Mouse (Mus musculus) forebrain, embryonic 11.5 days (tissue): ENCODE results near the gene Degs2. TPM values are rescaled to one million over a fixed set of nuclear protein-coding genes. Genes with fewer than 3 reads are reported as not detected.
A peak's percentile ranks its signal among the peaks of the same experiment; 100 is the strongest.

ENCODE experiments used
- ATAC-seq: fragments of 200-750 bp; cut with Nextera tagmentation; replicated peaks from 2 replicates; pipeline ENCODE4 v1.8.0; 2017; ENCODE audit warnings: moderate TSS enrichment; ENCODE audit not compliant: low FRiP score
- DNase-seq: peaks from one replicate; pipeline ENCODE4 v3.0.0-alpha.2; 2017; ENCODE audit warnings: low spot score
- H3K27ac ChIP-seq: fragments of 300-500 bp; sonication (generic); 2 replicates; pipeline ENCODE4 v1.5.1; 2014; ENCODE audit warnings: low read depth, low read length
- H3K27me3 ChIP-seq: fragments of 300-500 bp; sonication (generic); 2 replicates; pipeline ENCODE4 v1.6.1; 2014; ENCODE audit warnings: mild to moderate bottlenecking, low read length, mixed read lengths; ENCODE audit not compliant: control insufficient read depth, insufficient read depth
- H3K36me3 ChIP-seq: fragments of 300-500 bp; sonication (generic); 2 replicates; pipeline ENCODE4 v1.6.1; 2014; ENCODE audit warnings: mild to moderate bottlenecking, low read length, moderate library complexity, mixed read lengths; ENCODE audit not compliant: control insufficient read depth, insufficient read depth
- H3K4me1 ChIP-seq: fragments of 300-500 bp; sonication (generic); replicated peaks from 2 replicates; pipeline ENCODE4 v1.6.1; 2014; ENCODE audit warnings: low read length, mixed read lengths; ENCODE audit not compliant: control insufficient read depth, insufficient read depth
- H3K4me2 ChIP-seq: fragments of 300-500 bp; sonication (generic); 2 replicates; pipeline ENCODE4 v1.6.1; 2014; ENCODE audit warnings: low read depth, mild to moderate bottlenecking, low read length, moderate library complexity, mixed read lengths; ENCODE audit not compliant: severe bottlenecking
- H3K4me3 ChIP-seq: fragments of 300-500 bp; sonication (generic); 2 replicates; pipeline ENCODE4 v1.5.1; 2014; ENCODE audit warnings: low read depth, low read length
- H3K9ac ChIP-seq: fragments of 300-500 bp; sonication (generic); 2 replicates; pipeline ENCODE4 v1.6.1; 2014; ENCODE audit warnings: low read length
- H3K9me3 ChIP-seq: fragments of 300-500 bp; sonication (generic); 2 replicates; pipeline ENCODE4 v1.6.1; 2016; ENCODE audit warnings: low read length, mixed read lengths; ENCODE audit not compliant: control insufficient read depth
- WGBS: fragments of 180-500 bp; shearing (Covaris S2); extraction: QIAGEN DNeasy Blood & Tissue Kit; methylation state at CpG from one replicate; pipeline ENCODE4 v1.1.7; 2014; 5-methylcytosine and 5-hydroxymethylcytosine counted together
- polyA plus RNA-seq: library from polyadenylated mRNA; unstranded; fragments of >200 nt; fragmentation: Nextera tagmentation; extraction: Ambion mirVana; gene quantifications from 2 replicates; pipeline ENCODE4 v1.2.1, GENCODE M21; 2014

Gene Degs2
- polyA plus RNA-seq, 1 experiment from 2014 or later = 1.8 TPM

DNA sequence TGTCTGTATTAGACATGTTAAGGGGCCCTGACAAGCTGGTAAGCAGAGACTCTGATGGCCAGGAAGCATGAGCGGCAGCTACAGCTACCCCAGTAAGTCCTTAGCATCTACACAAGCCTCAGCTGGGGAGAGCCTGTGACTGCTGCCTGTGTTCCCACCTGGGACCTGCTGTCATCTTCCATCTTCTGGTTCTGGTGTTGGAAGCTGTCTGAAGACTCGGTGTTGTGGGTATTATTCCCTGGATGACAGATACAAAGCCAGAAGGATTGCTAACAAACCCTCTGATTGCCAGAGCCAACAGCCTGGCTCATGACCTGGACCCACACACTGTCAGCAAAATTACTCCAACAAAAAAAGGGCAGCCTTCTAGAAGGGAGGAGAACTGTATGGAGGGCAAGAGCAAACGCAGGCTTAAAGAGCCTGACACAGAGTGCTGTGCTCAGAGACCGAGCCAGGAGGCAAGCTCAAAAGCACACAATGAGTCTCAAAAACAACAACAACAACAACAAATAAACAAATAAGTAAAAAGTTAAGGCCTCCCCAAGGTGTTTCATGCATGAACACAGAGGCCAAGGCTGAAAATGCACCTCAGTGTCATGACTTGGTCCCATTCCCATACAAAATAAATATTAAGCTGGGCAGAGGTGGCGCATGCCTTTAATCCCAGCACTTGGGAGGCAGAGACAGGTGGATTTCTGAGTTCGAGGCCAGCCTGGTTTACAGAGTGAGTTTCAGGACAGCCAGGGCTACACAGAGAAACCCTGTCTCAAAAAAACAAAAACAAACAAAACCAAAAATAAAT lies 8.1 kb upstream of the Degs2 start:
- no peak overlapping the region for H3K4me2 ChIP-seq
- no peaks in the 10 kb centered on the region for H3K27me3 ChIP-seq
- no peak overlapping the region for H3K27ac ChIP-seq
- WGBS = 87% methylated on average over 6 of the region's 6 CpGs
- H3K36me3 ChIP-seq = no peaks in the 10 kb centered on the region
- DNase-seq = no peak
- no peaks in the 10 kb centered on the region for H3K4me1 ChIP-seq
- no peak overlapping the region for H3K9ac ChIP-seq
- H3K9me3 ChIP-seq = no peaks in the 10 kb centered on the region
- no peak overlapping the region for H3K4me3 ChIP-seq
- no peak for ATAC-seq

- H3K36me3 ChIP-seq = no peaks in the 10 kb centered on the region
- ATAC-seq (no peak), DNase-seq (no peak)
- H3K4me2 ChIP-seq = no peak overlapping the region
- H3K4me3 ChIP-seq = no peak overlapping the region
- no peaks in the 10 kb centered on the region for H3K27me3 ChIP-seq
- H3K4me1 ChIP-seq = no peaks in the 10 kb centered on the region
- 89% methylated on average over 6 of the region's 6 CpGs for WGBS
- no peaks in the 10 kb centered on the region for H3K9me3 ChIP-seq
- no peak overlapping the region for H3K27ac ChIP-seq
- H3K9ac ChIP-seq = no peak overlapping the region
Measured at GRCm38 (mm10) chr12:108709386-108709785, 7.3 kb upstream of the Degs2 start.

GRCm38 (mm10) chr12:108706129-108706528 lies 4.0 kb upstream of the Degs2 start:
- WGBS = 52% methylated on average over 7 of the region's 7 CpGs
- Histone ChIP-seq H3K9ac (no peak overlapping the region), H3K27ac (no peak overlapping the region), H3K36me3 (no peaks in the 10 kb centered on the region), H3K4me1 (0 out of 2 replicates have a peak, but pooled peaks cover 7% of the 10 kb centered on the region), H3K4me2 (no peak overlapping the region), H3K4me3 (no peak overlapping the region), H3K27me3 (peaks cover 18% of the 10 kb centered on the region), H3K9me3 (no peaks in the 10 kb centered on the region)
- no peak for ATAC-seq
- peak; percentile 18 for DNase-seq

GRCm38 (mm10) chr12:108705486-108705885 lies 3.4 kb upstream of the Degs2 start:
- Histone ChIP-seq H3K4me2 (no peak overlapping the region), H3K9me3 (no peaks in the 10 kb centered on the region), H3K4me3 (no peak overlapping the region), H3K9ac (no peak overlapping the region), H3K27ac (no peak overlapping the region), H3K4me1 (0 out of 2 replicates have a peak, but pooled peaks cover 7% of the 10 kb centered on the region), H3K27me3 (peaks cover 20% of the 10 kb centered on the region), H3K36me3 (no peaks in the 10 kb centered on the region)
- WGBS = 89% methylated on average over 6 of the region's 6 CpGs
- DNase-seq (peak; percentile 25), ATAC-seq (no peak)

- ATAC-seq (no peak), DNase-seq (no peak)
- Histone ChIP-seq H3K4me1 (0 out of 2 replicates have a peak, but pooled peaks cover 7% of the 10 kb centered on the region), H3K9ac (no peak overlapping the region), H3K9me3 (no peaks in the 10 kb centered on the region), H3K4me3 (no peak overlapping the region), H3K36me3 (no peaks in the 10 kb centered on the region), H3K27me3 (peaks cover 20% of the 10 kb centered on the region), H3K4me2 (no peak overlapping the region), H3K27ac (no peak overlapping the region)
- 69% methylated on average over 2 of the region's 2 CpGs for WGBS
Measured at GRCm38 (mm10) chr12:108701221-108701620, 894 bp downstream of the Degs2 start.

- no peaks in the 10 kb centered on the region for H3K9me3 ChIP-seq
- H3K27me3 ChIP-seq = peaks cover 20% of the 10 kb centered on the region
- 0 out of 2 replicates have a peak, but pooled peaks cover 7% of the 10 kb centered on the region for H3K4me1 ChIP-seq
- ATAC-seq (no peak), DNase-seq (no peak)
- no peak overlapping the region for H3K27ac ChIP-seq
- no peak overlapping the region for H3K4me3 ChIP-seq
- H3K36me3 ChIP-seq = no peaks in the 10 kb centered on the region
- 87% methylated on average over 5 of the region's 5 CpGs for WGBS
- H3K4me2 ChIP-seq = no peak overlapping the region
- H3K9ac ChIP-seq = no peak overlapping the region
Measured at GRCm38 (mm10) chr12:108700037-108700436, 2.1 kb downstream of the Degs2 start.

- H3K36me3 ChIP-seq = no peaks in the 10 kb centered on the region
- no peak overlapping the region for H3K4me2 ChIP-seq
- H3K9ac ChIP-seq = no peak overlapping the region
- H3K9me3 ChIP-seq = no peaks in the 10 kb centered on the region
- whole genome bisulfite sequencing = 82% methylated on average over 10 of the region's 10 CpGs
- H3K4me3 ChIP-seq = no peak overlapping the region
- DNase-seq = no peak
- no peak for ATAC-seq
- H3K27ac ChIP-seq = no peak overlapping the region
- H3K4me1 ChIP-seq = 0 out of 2 replicates have a peak, but pooled peaks cover 7% of the 10 kb centered on the region
- peaks cover 20% of the 10 kb centered on the region for H3K27me3 ChIP-seq
Measured at GRCm38 (mm10) chr12:108699576-108699975, 2.5 kb downstream of the Degs2 start.

DNA sequence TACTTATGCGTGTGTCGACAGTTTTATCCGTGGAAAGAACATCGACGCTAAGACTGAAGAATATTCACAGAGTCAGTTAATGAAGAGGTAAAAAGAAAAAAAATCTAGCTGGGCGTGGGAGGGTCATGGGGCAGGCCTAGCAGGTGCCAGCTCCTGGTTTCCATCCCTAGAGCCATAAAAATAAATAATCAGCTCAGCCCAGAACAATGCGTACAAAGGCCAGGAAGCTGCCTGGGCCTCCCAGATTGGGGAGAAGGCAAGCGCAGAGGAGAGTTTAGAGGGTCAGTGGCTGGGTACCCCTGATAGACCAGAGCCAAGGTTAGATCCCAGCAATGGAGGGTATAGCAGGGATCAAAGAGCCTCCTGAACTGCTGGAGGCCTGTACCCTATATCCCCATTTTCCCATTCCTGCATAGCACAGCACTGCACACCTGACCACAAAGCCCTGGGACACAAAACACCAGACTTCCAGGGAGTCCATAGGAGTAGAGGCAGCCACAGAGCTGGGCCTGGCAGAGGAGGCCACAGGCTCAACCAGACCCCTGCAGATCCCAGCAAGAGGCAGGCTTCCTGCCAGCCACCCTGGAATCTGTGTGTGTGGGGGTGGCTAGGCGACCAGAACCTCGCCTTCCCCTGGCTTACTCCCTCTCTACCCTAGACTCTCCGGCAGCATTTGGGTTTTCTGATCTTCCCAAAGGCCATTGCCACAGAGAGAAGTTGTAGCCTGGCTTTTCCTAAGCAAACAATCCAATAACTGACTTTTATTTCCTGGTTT lies 3.2 kb downstream of the Degs2 start:
- H3K4me1 ChIP-seq = 0 out of 2 replicates have a peak, but pooled peaks cover 7% of the 10 kb centered on the region
- H3K36me3 ChIP-seq = no peaks in the 10 kb centered on the region
- H3K4me2 ChIP-seq = no peak overlapping the region
- H3K9ac ChIP-seq = no peak overlapping the region
- DNase-seq (no peak), ATAC-seq (no peak)
- H3K4me3 ChIP-seq = no peak overlapping the region
- 80% methylated on average over 11 of the region's 11 CpGs for WGBS
- H3K9me3 ChIP-seq = no peaks in the 10 kb centered on the region
- H3K27me3 ChIP-seq = peaks cover 20% of the 10 kb centered on the region
- no peak overlapping the region for H3K27ac ChIP-seq
